Mouse (Mus musculus) heart, embryonic 16.5 days (tissue): ENCODE measurements around the gene Gnpda2. TPM values are rescaled to one million over a fixed set of nuclear protein-coding genes. Genes with fewer than 3 reads are reported as not detected.

Experiments
- ATAC-seq: fragments of 200-750 bp; cut with Nextera tagmentation; replicated peaks from 2 replicates; pipeline ENCODE4 v1.8.0; 2017; ENCODE audit warnings: moderate number of reproducible peaks; ENCODE audit not compliant: insufficient read depth, low FRiP score; ENCODE audit errors: extremely low read depth
- H3K27ac ChIP-seq: fragments of 300-500 bp; sonication (generic); 2 replicates; pipeline ENCODE4 v1.5.1; 2014; ENCODE audit warnings: mild to moderate bottlenecking, low read length, control low read depth, moderate library complexity
- H3K27me3 ChIP-seq: fragments of 300-500 bp; sonication (generic); 2 replicates; pipeline ENCODE4 v1.6.1; 2014; ENCODE audit warnings: low read length, mixed read lengths; ENCODE audit not compliant: control insufficient read depth, insufficient read depth
- H3K36me3 ChIP-seq: fragments of 300-500 bp; sonication (generic); 2 replicates; pipeline ENCODE4 v1.6.1; 2014; ENCODE audit not compliant: control insufficient read depth, insufficient read depth
- H3K4me1 ChIP-seq: fragments of 300-500 bp; sonication (generic); 2 replicates; pipeline ENCODE4 v1.6.1; 2014; ENCODE audit warnings: low read length, mixed read lengths; ENCODE audit not compliant: control insufficient read depth, insufficient read depth
- H3K4me2 ChIP-seq: fragments of 300-500 bp; sonication (generic); 2 replicates; pipeline ENCODE4 v1.6.1; 2014; ENCODE audit warnings: low read depth, mild to moderate bottlenecking, control low read depth, low read length
- H3K4me3 ChIP-seq: fragments of 300-500 bp; sonication (generic); 2 replicates; pipeline ENCODE4 v1.5.1; 2014; ENCODE audit warnings: mild to moderate bottlenecking, control low read depth, low read length
- H3K9ac ChIP-seq: fragments of 300-500 bp; sonication (generic); 2 replicates; pipeline ENCODE4 v1.6.1; 2014; ENCODE audit warnings: low read length, control low read depth
- H3K9me3 ChIP-seq: fragments of 300-500 bp; sonication (generic); replicated peaks from 2 replicates; pipeline ENCODE4 v1.6.1; 2016; ENCODE audit warnings: low read length; ENCODE audit not compliant: control insufficient read depth
- WGBS: fragments of 180-500 bp; shearing (Covaris S2); extraction: QIAGEN DNeasy Blood & Tissue Kit; methylation state at CpG from one replicate; pipeline ENCODE4 v1.1.7; 2014; 5-methylcytosine and 5-hydroxymethylcytosine counted together
- polyA plus RNA-seq: library from polyadenylated mRNA; unstranded; fragments of >200 nt; fragmentation: Nextera tagmentation; extraction: Ambion mirVana; gene quantifications from 2 replicates; pipeline ENCODE4 v1.2.1, GENCODE M21; 2015

Gene Gnpda2
- 34.8 and 36.2 TPM in 2 replicates for polyA plus RNA-seq

- Histone ChIP-seq H3K27me3 (no peaks in the 10 kb centered on the region), H3K4me1 (peaks cover 2% of the 10 kb centered on the region; the same call in 1 of the 2 replicates), H3K36me3 (peaks cover 12% of the 10 kb centered on the region; the same call in 1 of the 2 replicates), H3K9ac (peak within 1 kb of the TSS; percentile 86), H3K9me3 (no peaks in the 10 kb centered on the region), H3K4me3 (peak within 1 kb of the TSS; percentile 76), H3K27ac (peak within 1 kb of the TSS; percentile 80), H3K4me2 (peak within 1 kb of the TSS; percentile 79)
- ATAC-seq = peak; percentile 96
- 3% methylated on average over 42 of the region's 42 CpGs for WGBS
Observed at GRCm38 (mm10) chr5:69591640-69592461, at the start of gene Gnpda2. Gene Gnpda2, minus strand, starts transcription at chr5:69592340.

DNA sequence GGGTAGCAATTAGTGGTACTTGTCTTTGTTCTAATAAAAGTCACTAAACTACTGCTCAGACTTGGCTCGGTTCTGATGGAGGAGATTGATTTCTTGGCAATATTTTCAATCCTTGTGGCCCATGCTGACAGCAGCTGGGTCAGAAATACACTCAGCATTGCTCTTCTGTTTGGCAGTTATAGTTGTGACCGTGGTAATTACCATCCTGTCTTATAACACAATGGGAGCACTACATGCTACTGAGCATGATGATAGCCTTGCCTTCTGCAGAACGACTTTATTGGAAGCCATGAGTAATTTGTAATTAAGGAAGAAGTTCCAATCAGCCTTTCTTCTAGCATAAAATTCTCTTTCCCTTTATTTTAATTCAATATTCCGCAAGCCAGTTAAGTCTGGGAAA is 42.6 kb upstream of the Gnpda2 start:
- ATAC-seq = no peak
- Histone ChIP-seq H3K4me1 (no peaks in the 10 kb centered on the region), H3K9ac (no peak overlapping the region), H3K27me3 (no peaks in the 10 kb centered on the region), H3K4me2 (no peak overlapping the region), H3K27ac (no peak overlapping the region), H3K4me3 (no peak overlapping the region), H3K36me3 (no peaks in the 10 kb centered on the region), H3K9me3 (no peaks in the 10 kb centered on the region)
- 70% methylated on average over 4 of the region's 4 CpGs for WGBS

GRCm38 (mm10) chr5:69620899-69621298 is 28.8 kb upstream of the Gnpda2 start:
- no peak for ATAC-seq
- H3K36me3 ChIP-seq = no peaks in the 10 kb centered on the region
- H3K27ac ChIP-seq = no peak overlapping the region
- H3K27me3 ChIP-seq = no peaks in the 10 kb centered on the region
- no peak overlapping the region for H3K9ac ChIP-seq
- no peak overlapping the region for H3K4me3 ChIP-seq
- H3K4me1 ChIP-seq = no peaks in the 10 kb centered on the region
- no peak overlapping the region for H3K4me2 ChIP-seq
- WGBS = 67% methylated on average over 1 of the region's 1 CpGs
- H3K9me3 ChIP-seq = no peaks in the 10 kb centered on the region

DNA sequence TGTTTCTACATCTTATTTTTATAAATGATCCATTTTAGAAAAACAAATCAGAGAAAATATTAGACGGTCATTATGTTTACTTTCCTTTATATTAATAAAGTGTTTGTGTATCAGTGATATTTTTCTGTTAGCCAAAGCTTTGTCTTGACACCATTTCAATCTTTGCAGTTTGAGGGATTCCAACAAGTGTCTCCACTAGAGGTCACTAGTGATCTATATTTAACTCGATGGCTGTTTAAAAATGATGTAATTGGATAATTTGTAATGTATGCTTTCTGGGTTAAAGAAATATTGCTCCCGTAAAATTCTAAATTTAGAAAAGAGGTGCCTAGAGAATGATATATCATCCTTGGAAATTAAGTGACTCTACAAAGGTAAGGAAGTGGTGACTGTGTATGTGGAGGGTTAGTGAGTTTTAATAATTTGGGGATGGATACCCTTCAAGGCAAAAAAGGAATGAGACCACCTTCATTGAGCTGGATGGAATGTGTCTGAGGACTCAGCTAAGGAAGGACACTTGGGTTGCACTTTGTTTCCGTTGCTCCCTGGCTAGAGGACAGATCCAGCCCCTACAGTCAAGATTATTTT is 21.2 kb upstream of the Gnpda2 start:
- WGBS = 10% methylated on average over 4 of the region's 4 CpGs
- no peaks in the 10 kb centered on the region for H3K4me1 ChIP-seq
- no peak overlapping the region for H3K9ac ChIP-seq
- no peak overlapping the region for H3K4me3 ChIP-seq
- no peak for ATAC-seq
- H3K9me3 ChIP-seq = no peaks in the 10 kb centered on the region
- no peak overlapping the region for H3K27ac ChIP-seq
- no peaks in the 10 kb centered on the region for H3K27me3 ChIP-seq
- H3K4me2 ChIP-seq = no peak overlapping the region
- H3K36me3 ChIP-seq = no peaks in the 10 kb centered on the region

DNA sequence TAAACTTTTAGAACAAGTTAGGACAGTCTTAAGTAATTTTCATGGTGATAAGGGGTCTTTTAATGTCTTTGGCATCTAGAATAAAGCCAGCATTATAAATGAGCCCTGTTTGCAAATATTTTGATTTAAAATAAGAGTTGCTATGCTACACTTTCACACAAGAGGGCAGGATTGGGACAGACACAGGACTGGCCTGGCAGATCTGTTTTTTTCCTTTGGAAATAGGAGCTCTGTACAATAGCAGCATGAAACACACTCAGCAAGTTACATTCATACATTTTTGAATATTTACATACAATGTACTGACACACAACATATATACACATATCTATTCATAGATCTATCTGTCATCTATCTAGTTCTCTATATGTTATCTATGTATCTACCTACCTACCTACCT is 8.9 kb upstream of the Gnpda2 start:
- Histone ChIP-seq H3K36me3 (no peaks in the 10 kb centered on the region), H3K27ac (no peak overlapping the region), H3K9ac (no peak overlapping the region), H3K4me2 (no peak overlapping the region), H3K9me3 (no peaks in the 10 kb centered on the region), H3K4me3 (no peak overlapping the region), H3K27me3 (no peaks in the 10 kb centered on the region), H3K4me1 (no peaks in the 10 kb centered on the region)
- ATAC-seq = no peak

DNA sequence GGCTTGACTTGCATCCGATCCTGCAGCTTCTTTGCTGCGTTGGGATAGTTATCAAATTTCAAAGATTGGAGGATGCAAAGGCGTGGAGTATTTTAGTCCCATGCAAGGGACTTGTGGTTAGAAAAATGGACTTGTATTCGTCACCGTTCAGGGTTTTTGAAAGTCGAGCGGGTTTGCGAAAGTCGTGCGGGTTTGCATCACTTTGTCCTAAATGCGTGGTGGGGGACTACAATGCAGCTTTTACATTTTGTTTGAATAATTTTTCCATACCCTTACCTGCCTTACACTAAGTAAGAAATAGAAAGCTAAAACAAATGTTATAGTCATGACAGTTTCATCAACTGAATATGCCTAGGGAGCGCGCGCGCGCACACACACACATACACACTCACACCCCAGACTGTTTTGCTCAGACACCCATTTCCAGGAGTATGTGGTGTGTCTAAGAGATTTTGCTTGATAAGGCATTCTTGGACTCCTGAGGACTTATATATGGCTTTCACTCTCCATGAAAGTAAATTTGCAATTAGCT is 34.7 kb downstream of the Gnpda2 start:
- 11% methylated on average over 16 of the region's 16 CpGs for WGBS
- peak overlapping the region; percentile 76 for H3K4me3 ChIP-seq
- H3K36me3 ChIP-seq = peaks cover 16% of the 10 kb centered on the region
- H3K9me3 ChIP-seq = no peaks in the 10 kb centered on the region
- H3K4me1 ChIP-seq = peaks cover 4% of the 10 kb centered on the region; the same call in 1 of the 2 replicates
- H3K27ac ChIP-seq = peak overlapping the region; percentile 80
- peak overlapping the region; percentile 90 for H3K9ac ChIP-seq
- H3K27me3 ChIP-seq = no peaks in the 10 kb centered on the region
- peak overlapping the region; percentile 78 for H3K4me2 ChIP-seq
- ATAC-seq = no peak

DNA sequence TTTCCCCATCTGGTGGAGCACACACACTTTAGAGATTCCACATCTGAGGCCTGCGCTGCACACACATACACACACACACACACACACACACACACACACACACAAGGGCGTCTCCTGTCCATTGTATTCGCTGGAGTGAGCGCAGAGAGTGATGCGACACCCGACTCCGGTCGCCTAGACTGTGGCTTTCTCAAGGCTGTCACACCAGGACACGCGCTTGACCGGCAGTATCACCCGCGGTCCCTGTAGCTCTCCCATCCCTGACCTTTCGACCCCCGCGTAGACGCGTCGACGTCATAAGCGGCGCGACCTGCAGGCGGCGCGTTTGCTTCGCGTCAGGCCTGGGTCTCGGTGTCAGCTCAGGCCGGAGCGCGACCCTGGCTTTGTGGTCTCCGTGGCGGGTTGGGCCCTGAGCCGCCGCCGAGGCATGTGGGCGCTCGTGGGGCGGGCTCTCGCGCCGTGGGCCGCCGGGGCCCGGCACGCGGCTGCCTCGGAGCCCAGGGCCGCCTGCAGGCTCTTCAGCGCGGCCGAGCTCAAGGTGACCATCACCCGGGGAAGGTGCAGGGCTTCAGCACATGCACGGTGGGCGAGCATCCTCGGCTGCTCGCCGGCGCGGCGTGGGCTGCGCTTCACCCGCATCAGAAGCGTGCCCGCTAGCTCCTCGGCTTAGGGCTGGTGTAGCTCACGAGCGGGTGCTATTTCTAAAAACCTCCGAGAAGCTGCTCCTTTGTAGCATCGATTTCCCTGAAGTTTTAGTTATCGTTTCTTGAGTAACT is 35.3 kb downstream of the Gnpda2 start, which contains the start of gene Guf1:
Gene Guf1 (plus strand): TSS at position 296 of the 776 bp plus-strand sequence.
- H3K9me3 ChIP-seq = no peaks in the 10 kb centered on the region
- ATAC-seq = peak; percentile 96
- peak within 1 kb of the TSS; percentile 76 for H3K4me3 ChIP-seq
- H3K36me3 ChIP-seq = peaks cover 13% of the 10 kb centered on the region
- H3K4me1 ChIP-seq = peaks cover 4% of the 10 kb centered on the region; the same call in 1 of the 2 replicates
- H3K27ac ChIP-seq = peak within 1 kb of the TSS; percentile 80
- 1% methylated on average over 72 of the region's 72 CpGs for WGBS
- peak within 1 kb of the TSS; percentile 78 for H3K4me2 ChIP-seq
- no peaks in the 10 kb centered on the region for H3K27me3 ChIP-seq
- H3K9ac ChIP-seq = peak within 1 kb of the TSS; percentile 90

GRCm38 (mm10) chr5:69542489-69542888 is 49.7 kb downstream of the Gnpda2 start, which contains the start of gene Yipf7:
Gene Yipf7, minus strand, starts transcription at chr5:69542648.
- H3K27ac ChIP-seq = peak within 1 kb of the TSS; percentile 83
- no peaks in the 10 kb centered on the region for H3K36me3 ChIP-seq
- peak within 1 kb of the TSS; percentile 61 for H3K9ac ChIP-seq
- H3K9me3 ChIP-seq = no peaks in the 10 kb centered on the region
- H3K4me1 ChIP-seq = peaks cover 3% of the 10 kb centered on the region; the same call in 1 of the 2 replicates
- peak within 1 kb of the TSS; percentile 55 for H3K4me2 ChIP-seq
- peak within 1 kb of the TSS; percentile 33 for H3K4me3 ChIP-seq
- peak; percentile 84 for ATAC-seq
- whole genome bisulfite sequencing = 28% methylated on average over 4 of the region's 4 CpGs
- no peaks in the 10 kb centered on the region for H3K27me3 ChIP-seq
